Mouse (Mus musculus): ENCODE data around the gene Sar1a.

DNA sequence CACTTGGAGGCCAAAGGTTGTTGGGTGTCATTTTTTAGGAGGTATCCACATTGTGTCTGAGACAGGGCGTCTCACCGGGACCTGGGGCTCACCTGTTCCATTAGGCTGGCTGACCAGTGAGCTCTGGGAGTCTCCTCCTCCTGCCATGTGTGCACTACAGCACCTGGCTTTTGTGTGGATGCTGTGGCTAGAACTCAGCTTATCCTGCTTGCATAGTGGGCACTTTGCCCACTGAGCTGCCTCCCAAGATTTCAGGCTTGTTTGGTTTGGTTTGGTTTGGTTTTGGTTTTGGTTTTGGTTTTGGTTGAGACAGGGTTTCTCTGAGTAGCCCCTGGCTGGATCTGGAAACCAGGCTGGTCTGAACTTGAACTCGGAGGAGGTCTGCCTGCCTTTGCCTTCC is 42.1 kb downstream of the Sar1a start:
- no peak for TF ChIP-seq CTCF (IDR thresholded peaks at IDR 0.05; ENCODE audit: low read depth)
- TF ChIP-seq EP300 (IDR thresholded peaks at IDR 0.05; ENCODE audit: low read depth): no peak

All from liver, postnatal 0 days (tissue).